Mouse (Mus musculus) liver, postnatal 0 days (tissue): Measurements from ENCODE around the gene Ccdc50. TPM values are rescaled to one million over a fixed set of nuclear protein-coding genes. Genes with fewer than 3 reads are reported as not detected.
A peak's percentile ranks its signal among the peaks of the same experiment; 100 is the strongest.

Experiments
- ATAC-seq: fragments of 200-750 bp; cut with Nextera tagmentation; 2 replicates; pipeline ENCODE4 v1.8.0; 2017; ENCODE audit warnings: mild to moderate bottlenecking, moderate library complexity
- DNase-seq: peaks from one replicate; pipeline ENCODE4 v3.0.0-alpha.2; 2016
- H3K27ac ChIP-seq: fragments of 300-500 bp; sonication (generic); 2 replicates; pipeline ENCODE4 v1.5.1; 2014; ENCODE audit warnings: antibody characterized with exemption, moderate library complexity, mild to moderate bottlenecking, low read depth
- H3K27me3 ChIP-seq: fragments of 300-500 bp; sonication (generic); 2 replicates; pipeline ENCODE4 v1.6.1; 2014; ENCODE audit warnings: low read length, control low read depth, mixed read lengths; ENCODE audit not compliant: insufficient read depth
- H3K36me3 ChIP-seq: fragments of 300-500 bp; sonication (generic); replicated peaks from 2 replicates; pipeline ENCODE4 v1.6.1; 2014; ENCODE audit warnings: mild to moderate bottlenecking, control low read depth, low read length, moderate library complexity, mixed read lengths; ENCODE audit not compliant: insufficient read depth
- H3K4me1 ChIP-seq: fragments of 300-500 bp; sonication (generic); 2 replicates; pipeline ENCODE4 v1.6.1; 2014; ENCODE audit warnings: antibody characterized with exemption, mild to moderate bottlenecking, control low read depth; ENCODE audit not compliant: insufficient read depth
- H3K4me2 ChIP-seq: fragments of 300-500 bp; sonication (generic); 2 replicates; pipeline ENCODE4 v1.6.1; 2014; ENCODE audit warnings: low read depth, mild to moderate bottlenecking, low read length, moderate library complexity, mixed read lengths
- H3K4me3 ChIP-seq: fragments of 300-500 bp; sonication (generic); 2 replicates; pipeline ENCODE4 v1.5.1; 2014; ENCODE audit warnings: low read depth, low read length
- H3K9ac ChIP-seq: fragments of 300-500 bp; sonication (generic); replicated peaks from 2 replicates; pipeline ENCODE4 v1.6.1; 2014; ENCODE audit warnings: mild to moderate bottlenecking, moderate library complexity
- H3K9me3 ChIP-seq: fragments of 300-500 bp; sonication (generic); 2 replicates; pipeline ENCODE4 v1.6.1; 2016; ENCODE audit warnings: mild to moderate bottlenecking, control low read depth, low read length, mixed read lengths
- CTCF ChIP-seq: sonication (generic); IDR thresholded peaks from 2 replicates; pipeline ENCODE4 v1.5.1; 2016; ENCODE audit warnings: antibody characterized with exemption, low read depth
- EP300 ChIP-seq: IDR thresholded peaks from 2 replicates; pipeline ENCODE4 v1.6.1; 2016; ENCODE audit warnings: antibody characterized with exemption, low read depth, mild to moderate bottlenecking
- WGBS: fragments of 180-500 bp; shearing (Covaris S2); extraction: QIAGEN DNeasy Blood & Tissue Kit; methylation state at CpG from one replicate; pipeline ENCODE4 v1.1.7; 2014; ENCODE audit not compliant: insufficient replicate concordance; 5-methylcytosine and 5-hydroxymethylcytosine counted together
- polyA plus RNA-seq: library from polyadenylated mRNA; unstranded; fragments of >200 nt; fragmentation: Nextera tagmentation; extraction: Ambion mirVana; gene quantifications from 2 replicates; pipeline ENCODE4 v1.2.1, GENCODE M21; 2015

Ccdc50 gene
- polyA plus RNA-seq, 1 experiment from 2014 or later: 10.3 TPM

GRCm38 (mm10) chr16:27360059-27360458 lies 28.6 kb upstream of the Ccdc50 start:
- no peak for TF ChIP-seq CTCF
- no peak for TF ChIP-seq EP300
- no peaks in the 10 kb centered on the region for H3K27me3 ChIP-seq
- no peak overlapping the region for H3K27ac ChIP-seq
- H3K36me3 ChIP-seq: no peaks in the 10 kb centered on the region
- no peak overlapping the region for H3K4me3 ChIP-seq
- no peak overlapping the region for H3K4me2 ChIP-seq
- DNase-seq (no peak), ATAC-seq (no peak)
- 86% methylated on average over 1 of the region's 1 CpGs for WGBS
- no peaks in the 10 kb centered on the region for H3K4me1 ChIP-seq
- no peaks in the 10 kb centered on the region for H3K9me3 ChIP-seq
- no peak overlapping the region for H3K9ac ChIP-seq

GRCm38 (mm10) chr16:27370191-27370590 lies 18.5 kb upstream of the Ccdc50 start, which contains the start of gene Uts2b:
Gene Uts2b (minus strand): TSS chr16:27370239.
- WGBS: 71% methylated on average over 8 of the region's 8 CpGs
- Histone ChIP-seq H3K36me3 (no peaks in the 10 kb centered on the region), H3K4me2 (no peak within 1 kb of the TSS), H3K9me3 (no peaks in the 10 kb centered on the region), H3K27me3 (no peaks in the 10 kb centered on the region), H3K4me1 (peaks cover 5% of the 10 kb centered on the region), H3K4me3 (no peak within 1 kb of the TSS), H3K27ac (no peak within 1 kb of the TSS), H3K9ac (no peak within 1 kb of the TSS)
- DNase-seq: no peak
- no peak for TF ChIP-seq CTCF
- TF ChIP-seq EP300: no peak
- no peak for ATAC-seq

- Histone ChIP-seq H3K27ac (no peak overlapping the region), H3K4me1 (peaks cover 5% of the 10 kb centered on the region), H3K4me3 (no peak overlapping the region), H3K9me3 (no peaks in the 10 kb centered on the region), H3K9ac (no peak overlapping the region), H3K4me2 (no peak overlapping the region), H3K27me3 (no peaks in the 10 kb centered on the region), H3K36me3 (no peaks in the 10 kb centered on the region)
- ATAC-seq (no peak), DNase-seq (no peak)
- 76% methylated on average over 2 of the region's 2 CpGs for WGBS
- no peak for TF ChIP-seq EP300
- TF ChIP-seq CTCF: no peak
Observed at GRCm38 (mm10) chr16:27370700-27371099, 18.0 kb upstream of the Ccdc50 start.

- H3K4me1 ChIP-seq: peaks cover 12% of the 10 kb centered on the region
- no peaks in the 10 kb centered on the region for H3K27me3 ChIP-seq
- no peak overlapping the region for H3K4me2 ChIP-seq
- no peaks in the 10 kb centered on the region for H3K36me3 ChIP-seq
- no peaks in the 10 kb centered on the region for H3K9me3 ChIP-seq
- WGBS: 28% methylated on average over 3 of the region's 3 CpGs
- TF ChIP-seq EP300: no peak
- TF ChIP-seq CTCF: no peak
- H3K27ac ChIP-seq: no peak overlapping the region
- DNase-seq: no peak
- no peak overlapping the region for H3K4me3 ChIP-seq
- ATAC-seq: peak; percentile 36; the same call in 1 of the 2 replicates
- H3K9ac ChIP-seq: no peak overlapping the region
Observed at GRCm38 (mm10) chr16:27374139-27374538, 14.5 kb upstream of the Ccdc50 start.

GRCm38 (mm10) chr16:27375318-27375717 lies 13.4 kb upstream of the Ccdc50 start:
- H3K9ac ChIP-seq: no peak overlapping the region
- no peak overlapping the region for H3K4me3 ChIP-seq
- H3K36me3 ChIP-seq: no peaks in the 10 kb centered on the region
- H3K27ac ChIP-seq: no peak overlapping the region
- H3K4me1 ChIP-seq: peaks cover 12% of the 10 kb centered on the region
- 0 out of 2 replicates have a peak overlapping the region, but pooled peaks have one; percentile 1 for H3K4me2 ChIP-seq
- no peaks in the 10 kb centered on the region for H3K27me3 ChIP-seq
- no peaks in the 10 kb centered on the region for H3K9me3 ChIP-seq
- ATAC-seq: peak; percentile 92
- DNase-seq: no peak
- no peak for TF ChIP-seq EP300
- TF ChIP-seq CTCF: no peak
- 54% methylated on average over 2 of the region's 2 CpGs for WGBS

GRCm38 (mm10) chr16:27376556-27376955 lies 12.1 kb upstream of the Ccdc50 start:
- H3K4me1 ChIP-seq: peaks cover 12% of the 10 kb centered on the region
- H3K4me3 ChIP-seq: no peak overlapping the region
- H3K36me3 ChIP-seq: no peaks in the 10 kb centered on the region
- DNase-seq (no peak), ATAC-seq (no peak)
- no peaks in the 10 kb centered on the region for H3K27me3 ChIP-seq
- TF ChIP-seq EP300 (no peak), CTCF (no peak)
- H3K9ac ChIP-seq: no peak overlapping the region
- no peak overlapping the region for H3K27ac ChIP-seq
- H3K4me2 ChIP-seq: no peak overlapping the region
- H3K9me3 ChIP-seq: no peaks in the 10 kb centered on the region

GRCm38 (mm10) chr16:27382217-27382616 lies 6.5 kb upstream of the Ccdc50 start:
- no peak for ATAC-seq
- TF ChIP-seq CTCF (no peak), EP300 (no peak)
- H3K9ac ChIP-seq: no peak overlapping the region

More at GRCm38 (mm10) chr16:27382217-27382616, 6.5 kb upstream of the Ccdc50 start:
- Histone ChIP-seq H3K27me3 (no peaks in the 10 kb centered on the region), H3K36me3 (no peaks in the 10 kb centered on the region), H3K4me1 (no peaks in the 10 kb centered on the region; the same call in 1 of the 2 replicates), H3K4me3 (no peak overlapping the region), H3K9me3 (no peaks in the 10 kb centered on the region), H3K4me2 (no peak overlapping the region), H3K27ac (no peak overlapping the region)
- no peak for DNase-seq
- 72% methylated on average over 4 of the region's 4 CpGs for WGBS
